In the genomic region with DNA sequence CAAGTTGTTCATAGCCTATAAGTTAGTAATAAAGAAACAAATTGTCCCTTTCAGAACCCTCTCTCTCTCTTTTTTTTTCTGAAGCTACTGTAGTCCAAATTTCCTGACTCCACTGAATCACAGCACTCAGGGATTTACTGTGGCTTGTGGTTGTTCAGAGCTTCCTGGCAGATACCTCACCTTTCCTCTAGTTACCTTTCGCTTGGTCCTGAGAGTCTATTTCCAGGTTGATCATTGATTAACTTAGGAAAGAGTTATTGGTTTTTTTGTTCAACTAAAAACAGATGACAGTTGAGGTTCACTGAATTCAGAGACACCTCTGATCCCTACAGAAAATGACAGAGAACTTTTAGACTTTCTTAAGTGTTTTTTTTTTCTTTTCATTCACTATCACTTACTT, we compare ENCODE assay signal across 26 mouse cellular contexts. TPM values are rescaled to one million over a fixed set of nuclear protein-coding genes. Genes with fewer than 3 reads are reported as not detected.
"Had no signal": no experiment of that assay in that cellular context is flagged by ENCODE, and none has a peak within 500 bp of the region (broad histone marks: within the 10 kb centered on the region; RNA-seq: fewer than 3 reads in every experiment).

No protein-coding gene starts in this region.

- H3K4me3 ChIP-seq: midbrain, embryonic 10.5 days; midbrain, embryonic 12.5 days; myocyte; neural tube, embryonic 13.5 days; neural tube, embryonic 15.5 days had no signal

- DNase-seq: lung, embryonic 14.5 days; lung, postnatal 10 days; lung, postnatal 4 days; midbrain, embryonic 14.5 days; retina, postnatal 1 day; right cerebral cortex, adult 18-20 months; right cerebral cortex, postnatal 25 days; right cerebral cortex, postnatal 4 days; spleen, adult 18-20 months; thymus, adult 18-20 months; thymus, postnatal 14 days; thymus, postnatal 36 days had no signal

- ATAC-seq: midbrain, embryonic 16.5 days had no signal

- H3K4me1 ChIP-seq: midbrain, embryonic 10.5 days; midbrain, embryonic 12.5 days; neural tube, embryonic 13.5 days; neural tube, embryonic 15.5 days had no signal

- H3K27me3 ChIP-seq: midbrain, embryonic 12.5 days; neural tube, embryonic 13.5 days; neural tube, embryonic 15.5 days had no signal

- H3K9ac ChIP-seq: lung, embryonic 14.5 days; midbrain, embryonic 12.5 days; neural tube, embryonic 13.5 days; neural tube, embryonic 15.5 days had no signal

- H3K36me3 ChIP-seq: midbrain, embryonic 10.5 days; midbrain, embryonic 12.5 days; neural tube, embryonic 13.5 days; neural tube, embryonic 15.5 days had no signal

- H3K4me2 ChIP-seq: lung, embryonic 14.5 days; midbrain, embryonic 12.5 days; neural tube, embryonic 13.5 days; neural tube, embryonic 15.5 days had no signal

- H3K9me3 ChIP-seq: midbrain, embryonic 10.5 days; midbrain, embryonic 12.5 days; neural tube, embryonic 13.5 days; neural tube, embryonic 15.5 days had no signal

- H3K27ac ChIP-seq: midbrain, embryonic 10.5 days; midbrain, embryonic 12.5 days; neural tube, embryonic 13.5 days; neural tube, embryonic 15.5 days had no signal

RNA-seq across cellular contexts. Expression of a gene that starts 9.6 kb away (rescaled TPM):
- total RNA-seq: megakaryocyte, adult 5-6 weeks; megakaryocyte-erythroid progenitor cell, adult 5-6 weeks had no signal
- polyA plus RNA-seq: myocyte; neural tube, embryonic 13.5 days had no signal

RNA-seq across cellular contexts. Expression of a gene that starts 33.6 kb away (rescaled TPM):
- total RNA-seq: megakaryocyte-erythroid progenitor cell, adult 5-6 weeks had no signal
- polyA plus RNA-seq: lung, embryonic 14.5 days; midbrain, embryonic 10.5 days; midbrain, embryonic 12.5 days; midbrain, embryonic 14.5 days; midbrain, embryonic 16.5 days; myocyte; neural tube, embryonic 11.5 days; neural tube, embryonic 13.5 days; neural tube, embryonic 15.5 days; stomach, embryonic 14.5 days had no signal

RNA-seq across cellular contexts. Expression of a gene that starts 35.2 kb away (rescaled TPM):
- total RNA-seq: megakaryocyte, adult 5-6 weeks; megakaryocyte-erythroid progenitor cell, adult 5-6 weeks had no signal
- polyA plus RNA-seq: lung, embryonic 14.5 days; lung, embryonic 16.5 days; midbrain, embryonic 10.5 days; midbrain, embryonic 12.5 days; midbrain, embryonic 14.5 days; midbrain, embryonic 16.5 days; myocyte; neural tube, embryonic 11.5 days; neural tube, embryonic 13.5 days; neural tube, embryonic 15.5 days; small intestine, adult 2 months; stomach, embryonic 14.5 days; stomach, embryonic 16.5 days; thymus, postnatal 0 days had no signal

RNA-seq across cellular contexts. Expression of a gene that starts 53.5 kb away (rescaled TPM):
- total RNA-seq: megakaryocyte, adult 5-6 weeks; megakaryocyte-erythroid progenitor cell, adult 5-6 weeks had no signal
- polyA plus RNA-seq: lung, embryonic 14.5 days; lung, embryonic 16.5 days; midbrain, embryonic 10.5 days; midbrain, embryonic 12.5 days; midbrain, embryonic 14.5 days; midbrain, embryonic 16.5 days; myocyte; neural tube, embryonic 11.5 days; neural tube, embryonic 15.5 days; small intestine, adult 2 months; stomach, embryonic 14.5 days; thymus, postnatal 0 days had no signal
